Mouse (Mus musculus): Measurements from ENCODE around the gene Oxsm.

The Oxsm gene

DNA sequence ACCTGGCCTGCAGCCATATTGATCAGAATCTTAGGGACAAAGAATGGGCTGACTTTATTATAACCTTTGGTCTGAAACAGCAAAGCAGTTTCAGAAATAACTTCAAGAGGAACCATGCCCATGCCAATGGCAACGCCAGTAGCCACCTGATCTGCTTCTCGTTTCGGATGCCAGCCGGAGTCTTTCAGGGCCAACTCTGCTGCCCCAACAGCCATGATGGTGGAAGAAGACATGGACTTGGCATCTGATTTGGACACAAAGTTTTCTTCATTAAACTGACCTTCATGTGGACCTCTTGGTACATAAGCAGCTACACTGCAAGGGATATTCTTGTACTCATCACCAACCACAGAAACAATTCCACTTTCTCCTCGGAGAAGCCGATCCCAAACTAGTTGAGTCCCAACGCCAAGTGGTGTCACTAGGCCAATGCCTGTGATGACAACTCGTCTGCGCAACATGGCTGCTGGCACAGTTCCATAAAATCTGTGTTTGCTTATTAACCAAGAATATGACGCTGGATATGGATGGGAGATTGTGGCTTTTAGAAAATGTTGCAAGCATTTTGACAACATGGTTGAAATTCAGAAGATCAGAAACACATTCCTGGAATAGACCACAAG is 7.3 kb downstream of the Oxsm start:
- DNase-seq (ENCODE audit: low read depth, low spot score): no peak

DNA sequence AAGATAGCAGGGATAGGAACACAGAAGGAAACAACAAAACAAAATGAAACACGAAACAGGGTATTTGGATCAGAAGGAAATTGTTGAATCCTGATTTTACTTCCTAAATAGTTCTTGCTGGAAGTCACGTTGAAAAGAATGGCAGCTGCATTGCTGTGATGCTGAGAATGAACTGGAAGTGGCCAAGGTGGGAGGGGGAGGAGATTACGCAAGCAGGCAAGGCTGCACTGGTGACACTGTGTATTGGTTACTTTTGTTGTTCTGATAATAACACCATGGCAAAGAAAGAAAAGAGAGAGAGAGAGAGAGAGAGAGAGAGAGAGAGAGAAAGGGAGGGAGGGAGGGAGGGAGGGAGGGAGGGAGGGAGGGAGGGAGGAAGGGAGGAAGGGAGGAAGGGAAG is 13.1 kb downstream of the Oxsm start:
- no peak for DNase-seq (ENCODE audit: low read depth, low spot score)

GRCm38 (mm10) chr14:16233515-16233914 is 16.1 kb downstream of the Oxsm start:
- no peak for DNase-seq (ENCODE audit: low read depth, low spot score)

DNA sequence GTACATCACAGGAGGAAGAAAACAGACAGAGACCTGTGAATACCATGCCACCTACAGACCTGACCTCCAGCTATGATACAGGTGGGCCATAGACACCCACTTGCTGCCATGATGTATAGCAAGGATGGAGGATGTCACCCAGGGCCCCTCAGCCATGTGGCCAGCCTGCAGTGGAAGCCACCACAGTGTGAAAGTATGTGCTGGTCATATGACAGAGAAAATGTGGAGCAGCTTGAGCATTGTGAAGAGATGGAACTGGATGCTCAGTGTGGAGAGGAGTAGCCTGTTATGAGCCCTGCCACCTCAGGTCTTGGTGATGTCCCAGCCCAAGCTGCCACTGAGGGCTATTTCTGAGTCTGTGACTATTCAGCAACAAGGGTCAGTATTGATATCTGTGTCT is 19.0 kb downstream of the Oxsm start:
- no peak for DNase-seq (ENCODE audit: low read depth, low spot score)

GRCm38 (mm10) chr14:16229395-16229794 is 20.2 kb downstream of the Oxsm start:
- no peak for DNase-seq (ENCODE audit: low read depth, low spot score)

- no peak for DNase-seq (ENCODE audit: low read depth, low spot score)
Observed at GRCm38 (mm10) chr14:16219015-16219414, 30.6 kb downstream of the Oxsm start.

- no peak for DNase-seq (ENCODE audit: low read depth, low spot score)
Observed at GRCm38 (mm10) chr14:16207722-16208121, 41.9 kb downstream of the Oxsm start.

DNA sequence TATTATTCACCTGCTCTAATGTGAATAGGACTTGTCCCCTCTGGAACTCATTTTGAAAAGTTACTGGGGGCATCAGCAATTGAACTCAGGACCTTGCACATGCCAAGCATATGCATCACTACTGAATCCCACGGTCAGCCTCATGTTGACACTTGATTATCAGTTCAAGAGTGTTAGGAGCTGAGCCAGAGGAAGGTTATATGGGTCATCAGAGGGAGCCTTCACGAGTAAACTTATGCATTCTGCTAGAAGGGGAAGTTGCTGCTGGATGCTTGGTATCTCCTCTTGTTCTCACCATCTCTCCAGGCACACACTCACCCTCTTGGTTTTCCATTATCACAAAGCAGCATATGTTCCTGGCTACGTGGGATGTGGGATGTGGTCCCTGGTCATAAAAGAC is 47.9 kb downstream of the Oxsm start:
- DNase-seq (ENCODE audit: low read depth, low spot score): no peak

DNA sequence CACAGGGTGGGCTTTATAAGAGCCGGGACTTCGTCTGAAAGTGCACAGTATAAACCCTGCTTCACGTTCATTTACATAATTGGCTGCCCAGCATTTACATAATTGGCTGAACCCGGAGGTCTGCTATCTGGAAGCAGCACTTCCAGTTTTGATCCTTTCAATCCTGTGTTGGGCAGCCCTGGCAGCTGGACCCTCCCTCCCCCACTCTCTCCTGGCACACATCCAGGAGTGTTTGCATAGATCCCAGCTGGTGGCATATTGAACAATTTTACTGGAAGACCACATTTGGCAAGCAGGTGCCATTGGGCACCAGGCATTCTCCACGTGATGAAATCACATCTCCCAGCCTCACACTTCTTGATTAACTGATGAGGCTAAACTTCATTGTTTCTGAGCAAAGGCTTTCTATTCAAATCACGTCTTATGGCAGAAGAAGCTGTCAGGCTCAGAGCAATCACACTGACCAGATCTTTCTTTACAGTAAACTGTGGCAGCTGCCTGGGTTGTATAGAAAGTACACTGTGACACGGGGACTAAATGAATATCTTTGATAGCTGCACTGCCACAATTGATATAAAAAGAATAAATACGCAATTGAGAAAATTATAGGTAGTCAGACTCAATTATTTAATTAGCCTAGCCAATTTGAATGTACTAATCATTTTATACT is 48.5 kb downstream of the Oxsm start:
- no peak for DNase-seq (ENCODE audit: low read depth, low spot score)

- DNase-seq (ENCODE audit: low read depth, low spot score): no peak
Observed at GRCm38 (mm10) chr14:16200220-16200912, 49.2 kb downstream of the Oxsm start.

DNA sequence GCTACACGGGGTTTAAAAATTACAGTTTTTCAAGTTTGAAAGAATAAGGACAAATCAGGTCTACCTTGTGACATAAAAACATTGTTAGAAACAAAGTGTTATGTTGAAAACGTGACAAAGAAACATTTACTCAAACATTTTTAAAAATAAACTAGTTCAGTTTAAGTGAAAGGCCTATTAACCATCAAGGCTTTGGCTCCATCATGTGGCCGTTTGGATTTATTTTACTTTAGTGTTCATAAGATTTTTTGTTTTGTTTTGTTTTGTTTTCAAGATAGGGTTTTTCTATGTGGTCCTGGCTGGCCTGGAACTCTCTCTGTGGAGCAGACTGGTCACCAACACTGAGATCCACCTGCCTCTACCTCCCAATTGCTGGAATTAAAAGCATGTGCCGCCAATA is 53.1 kb downstream of the Oxsm start:
- no peak for DNase-seq (ENCODE audit: low read depth, low spot score)

DNA sequence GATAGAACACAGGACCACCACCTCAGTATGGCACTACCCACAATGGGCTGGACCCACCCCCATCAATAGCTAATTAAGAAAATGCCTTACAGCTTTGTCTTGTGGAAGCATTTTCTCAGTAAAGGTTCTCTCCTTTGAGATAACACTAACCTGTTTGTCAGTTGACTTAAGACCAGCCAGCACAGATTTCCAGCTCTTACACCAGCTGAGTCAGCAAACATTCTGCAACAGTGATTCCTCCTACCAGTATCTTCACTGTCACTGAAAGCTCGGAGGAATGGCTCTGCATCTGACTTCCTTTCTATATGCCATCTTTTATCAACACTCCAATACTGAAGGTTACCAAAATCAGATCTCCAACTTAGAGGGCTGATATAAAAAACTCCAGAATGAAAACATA is 54.1 kb downstream of the Oxsm start:
- no peak for DNase-seq (ENCODE audit: low read depth, low spot score)

DNA sequence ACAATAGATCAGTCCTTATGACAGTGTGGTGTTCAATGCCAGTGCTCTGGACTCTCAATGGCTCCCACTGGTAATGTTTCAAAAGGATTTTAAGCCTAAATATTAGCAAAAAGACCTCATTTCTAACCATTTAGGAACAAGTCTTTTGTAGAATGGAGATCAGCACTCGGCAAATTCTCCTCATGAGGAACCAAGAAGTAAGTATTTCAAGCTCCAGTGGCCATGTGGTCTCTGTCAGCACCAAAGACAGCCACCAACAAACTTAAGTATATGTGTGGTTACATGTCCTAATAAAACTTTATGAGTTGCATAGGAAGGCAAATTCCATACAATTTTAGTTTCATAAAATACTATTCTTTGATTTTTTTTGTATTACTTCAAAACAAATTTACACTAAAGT is 55.5 kb downstream of the Oxsm start:
- DNase-seq (ENCODE audit: low read depth, low spot score): no peak

GRCm38 (mm10) chr14:16189142-16189541 is 60.5 kb downstream of the Oxsm start:
- DNase-seq (ENCODE audit: low read depth, low spot score): no peak

Measured in telencephalon, adult 2 months (tissue).